Mouse (Mus musculus) MEL-GATA-1-ER (cell line): ENCODE results near the gene Dapk2.
"Not testable (repeated sequence)": the region's sequence is repeated elsewhere in the genome, so short reads cannot be mapped to it uniquely, and the experiment has no call there.

ENCODE experiments used
- DNase-seq: peaks from one replicate; pipeline ENCODE4 v3.0.0-alpha.2; 2012; ENCODE audit warnings: low read depth; ENCODE audit errors: extremely low read depth

Gene Dapk2

DNA sequence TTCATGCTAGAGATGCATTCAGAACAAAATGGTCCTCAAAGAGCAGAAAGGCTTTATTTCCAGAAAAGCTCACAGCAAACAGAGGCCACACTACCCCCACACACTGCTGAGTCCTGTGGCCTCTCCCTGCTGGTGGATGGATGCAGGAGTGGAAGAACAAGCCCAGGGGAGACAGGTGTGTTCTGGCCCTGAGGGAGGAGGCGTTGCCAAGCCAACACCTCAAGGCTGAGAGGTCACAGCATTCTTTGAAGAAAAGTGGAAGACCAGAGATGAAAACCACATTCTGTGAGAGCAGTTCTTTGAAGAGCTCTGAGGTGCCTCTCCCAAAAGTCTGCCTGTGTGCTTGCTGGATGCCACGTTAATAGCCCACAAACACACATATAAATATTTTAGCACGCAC, 116.6 kb downstream of the Dapk2 start:
- DNase-seq: no peak

DNA sequence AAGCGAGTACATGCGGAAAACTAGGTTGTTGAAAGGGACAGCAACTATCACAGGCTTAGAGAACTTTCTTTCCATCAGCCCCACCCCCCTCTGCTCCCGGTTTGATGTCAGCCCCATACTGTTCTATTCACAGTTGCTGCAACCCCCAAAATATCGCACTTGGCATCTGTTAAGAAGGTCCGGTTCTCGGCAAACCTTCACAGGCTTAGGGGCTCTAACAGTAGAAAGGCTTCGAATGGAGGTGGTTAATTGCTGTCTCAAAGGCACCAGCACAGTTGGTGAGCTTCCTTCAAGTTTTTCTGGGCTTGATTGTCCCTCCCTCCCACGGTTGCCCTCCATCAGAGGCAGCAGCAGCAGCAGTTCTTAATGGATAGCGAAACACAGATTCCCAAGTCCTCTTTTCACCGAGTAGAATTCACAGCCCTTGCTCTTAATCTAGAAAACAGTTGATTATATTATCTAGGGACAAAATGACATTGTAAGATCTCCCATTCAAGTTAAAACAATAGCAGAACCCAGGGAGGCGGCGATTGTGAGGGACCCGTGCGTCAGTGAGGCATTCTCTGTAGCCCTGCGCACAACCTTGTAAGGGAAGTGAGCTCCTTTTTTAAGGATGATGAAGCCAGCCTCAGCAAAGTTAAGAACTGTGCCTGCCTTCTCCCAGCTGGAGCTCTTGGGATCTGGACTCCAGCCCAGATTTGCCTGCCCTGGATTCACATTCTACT, 117.4 kb downstream of the Dapk2 start:
- no peak for DNase-seq

- no peak for DNase-seq
Observed at GRCm38 (mm10) chr9:66276062-66276461, 118.0 kb downstream of the Dapk2 start.

GRCm38 (mm10) chr9:66276697-66277385, 118.8 kb downstream of the Dapk2 start:
- DNase-seq: peak; percentile 56

DNA sequence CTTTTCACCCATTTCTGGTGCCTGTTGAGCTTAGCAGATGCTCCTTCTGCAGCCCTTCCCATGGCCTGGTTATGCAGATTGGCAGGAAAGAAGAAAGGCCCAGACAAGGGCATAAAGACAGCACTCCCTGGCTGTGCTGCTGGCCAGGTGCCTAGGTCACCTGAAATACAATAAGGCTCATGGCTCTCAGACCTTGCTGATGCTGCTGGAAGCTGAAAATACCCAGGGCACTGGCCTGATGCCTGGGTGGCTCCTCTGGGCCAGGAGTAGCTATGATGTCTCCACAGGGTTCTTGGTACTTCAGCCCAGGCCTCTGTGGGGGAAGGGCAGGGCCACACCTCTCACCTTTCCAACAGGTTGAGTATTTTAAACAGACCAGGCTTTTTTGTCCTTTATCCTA, 121.6 kb downstream of the Dapk2 start:
- no peak for DNase-seq

- DNase-seq: no peak
Observed at GRCm38 (mm10) chr9:66280496-66280895, 122.5 kb downstream of the Dapk2 start.

DNA sequence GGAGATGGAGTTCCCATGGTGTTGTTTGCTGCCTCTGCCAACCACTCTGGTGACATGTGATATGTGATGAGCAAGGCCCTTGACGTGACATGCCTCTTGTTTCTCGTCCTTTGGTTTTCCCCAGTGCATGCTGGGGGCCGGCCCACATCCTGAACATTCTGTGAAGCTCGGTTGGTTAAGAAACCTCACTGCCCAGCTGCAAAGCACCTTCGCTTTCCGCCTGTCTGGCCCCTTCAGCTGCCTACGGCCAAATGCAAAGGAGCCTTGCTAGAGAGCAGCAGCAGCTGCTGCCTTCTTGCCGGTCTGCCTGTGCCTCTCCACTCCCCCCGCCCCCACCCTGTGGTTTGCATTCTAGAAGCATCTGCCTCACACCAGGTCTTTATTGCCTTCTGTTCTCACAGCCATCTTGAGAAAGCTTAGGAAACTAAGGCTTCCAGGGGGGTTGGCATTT, 123.5 kb downstream of the Dapk2 start:
- DNase-seq: no peak

GRCm38 (mm10) chr9:66282582-66282981, 124.6 kb downstream of the Dapk2 start:
- DNase-seq: no peak

DNA sequence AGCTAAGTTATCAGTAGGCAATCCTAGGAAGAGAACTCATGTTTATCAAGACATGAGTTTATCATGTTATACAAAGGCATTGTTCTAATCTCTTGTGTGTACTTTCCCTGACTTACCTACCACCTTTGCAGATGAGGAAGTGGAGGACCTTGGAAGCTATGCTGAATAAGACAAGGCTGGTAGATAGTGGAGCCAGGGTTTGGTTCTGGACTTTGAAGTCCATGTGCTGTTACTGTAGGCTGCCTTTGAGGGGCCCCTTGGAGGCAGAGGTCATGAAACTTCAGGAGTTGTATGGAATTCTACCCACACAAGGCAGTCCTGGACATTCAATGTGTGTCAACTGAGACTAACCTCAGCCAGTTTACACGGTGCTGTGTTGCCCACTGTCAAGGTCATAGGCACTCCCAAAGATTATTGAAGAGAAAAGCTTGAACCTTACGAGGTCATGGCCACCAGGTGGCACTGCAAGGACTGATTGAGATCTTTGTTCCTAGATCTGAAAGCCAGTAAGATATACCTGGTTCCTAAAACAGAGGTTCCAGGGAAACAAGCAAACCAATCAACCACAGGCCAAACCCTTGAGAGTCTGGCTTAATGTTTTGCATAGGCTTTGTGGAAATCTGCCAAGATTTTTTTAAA, 125.7 kb downstream of the Dapk2 start:
- no peak for DNase-seq

- DNase-seq: not testable (repeated sequence)
Observed at GRCm38 (mm10) chr9:66285241-66285640, 127.2 kb downstream of the Dapk2 start.

GRCm38 (mm10) chr9:66285901-66286300, 127.9 kb downstream of the Dapk2 start:
- DNase-seq: no peak

DNA sequence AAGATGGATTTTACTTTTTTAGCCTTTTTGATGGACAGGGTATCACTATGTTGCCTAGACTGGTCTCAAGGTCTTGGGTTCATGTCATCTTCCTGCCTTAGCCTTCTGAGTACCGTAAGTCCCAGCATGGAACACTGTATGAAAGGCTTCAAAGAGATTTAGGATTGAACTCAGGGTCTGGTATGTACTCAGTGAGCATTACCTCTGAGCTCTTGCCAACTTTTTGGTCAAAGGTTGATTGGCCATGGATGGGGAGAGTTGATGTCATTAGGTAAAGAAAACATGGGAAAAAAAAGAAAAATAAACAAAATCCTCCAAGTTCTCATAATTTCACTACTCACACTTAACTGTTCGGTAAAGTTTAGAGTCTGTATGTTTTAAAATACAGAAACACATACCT, 132.7 kb downstream of the Dapk2 start:
- no peak for DNase-seq

DNA sequence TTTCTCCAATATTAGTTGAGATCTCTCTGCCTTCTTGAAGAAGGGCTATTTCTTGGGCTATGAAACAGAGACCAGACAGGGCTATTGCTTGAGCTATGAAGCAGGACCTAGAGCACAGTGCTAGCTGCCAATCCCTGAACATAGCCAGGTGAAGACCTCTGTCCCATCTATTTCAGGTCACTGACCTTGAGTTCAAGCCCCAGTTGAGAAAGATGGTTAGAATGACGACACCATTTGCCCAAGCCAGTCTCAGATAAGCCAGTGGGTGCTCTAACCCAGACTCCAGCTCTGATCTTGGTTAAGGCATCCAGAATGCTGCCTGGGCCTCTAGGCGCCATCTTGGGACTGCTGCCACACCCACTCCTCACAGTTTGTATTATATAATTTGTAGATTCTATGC, 135.3 kb downstream of the Dapk2 start:
- no peak for DNase-seq

DNA sequence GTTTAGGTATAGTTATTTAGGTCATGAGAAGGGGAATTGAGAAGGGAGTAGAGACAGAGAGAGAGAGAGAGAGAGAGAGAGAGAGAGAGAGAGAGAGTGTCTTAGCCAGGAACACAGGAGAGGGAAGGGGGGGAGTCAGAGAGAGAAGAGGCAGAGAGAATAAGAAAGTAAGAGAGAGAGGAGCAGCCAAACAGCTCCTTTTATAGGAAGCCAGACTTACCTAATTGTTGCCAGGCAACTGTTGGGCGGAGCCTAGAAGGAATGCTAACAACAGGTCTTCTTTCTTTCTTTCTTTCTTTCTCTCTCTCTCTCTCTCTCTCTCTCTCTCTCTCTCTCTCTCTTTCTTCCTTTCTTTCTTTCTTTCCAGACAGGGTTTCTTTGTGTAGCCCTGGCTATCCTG, 136.2 kb downstream of the Dapk2 start:
- DNase-seq: peak; percentile 65

DNA sequence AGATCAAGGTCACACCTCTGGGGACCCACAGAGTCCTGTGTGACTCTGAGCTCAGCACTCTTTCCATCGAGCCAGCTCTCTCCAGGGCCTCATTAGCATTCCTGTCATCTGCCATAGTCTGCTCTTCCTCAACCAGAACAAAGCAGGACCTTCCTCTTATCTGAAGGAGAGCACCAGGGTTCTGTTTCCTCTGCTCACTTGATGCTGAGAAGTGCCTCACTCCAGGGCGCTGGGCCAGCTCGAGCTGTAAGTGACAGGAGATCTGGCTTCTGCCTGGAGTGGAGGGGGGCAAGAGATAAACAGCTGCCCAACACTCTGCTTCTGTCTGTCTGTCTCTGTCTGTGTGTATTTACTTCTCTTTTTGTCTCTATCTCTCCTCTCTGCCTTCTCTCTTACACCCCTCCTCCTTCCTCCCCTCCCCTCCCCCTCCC, 137.0 kb downstream of the Dapk2 start:
- DNase-seq: peak; percentile 100

DNA sequence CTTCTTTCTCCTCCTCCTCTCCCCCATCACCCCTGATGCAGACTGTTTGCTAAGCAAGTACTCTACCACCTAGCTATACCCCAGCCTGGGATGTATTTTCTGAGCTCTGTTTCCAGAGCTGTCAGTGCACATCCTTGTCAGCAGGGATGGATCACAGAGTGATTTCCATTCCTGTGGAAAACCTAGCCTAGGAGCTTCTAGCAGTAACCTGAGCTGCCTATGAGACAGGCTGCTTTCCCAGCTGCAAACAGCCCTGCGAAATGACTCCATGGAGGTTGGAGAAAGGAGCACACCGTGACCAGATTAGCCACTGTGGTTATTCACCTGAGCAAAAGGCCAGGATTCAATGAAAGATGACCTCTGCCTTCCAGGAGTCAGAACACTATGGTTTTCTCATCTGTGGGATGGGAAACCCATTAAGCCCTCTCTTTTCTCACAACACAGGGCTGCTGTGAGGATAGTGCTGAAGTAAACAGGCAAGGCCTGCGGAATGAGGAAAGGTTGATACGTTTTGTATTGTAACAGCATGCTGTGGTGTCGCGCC, 137.6 kb downstream of the Dapk2 start:
- no peak for DNase-seq

DNA sequence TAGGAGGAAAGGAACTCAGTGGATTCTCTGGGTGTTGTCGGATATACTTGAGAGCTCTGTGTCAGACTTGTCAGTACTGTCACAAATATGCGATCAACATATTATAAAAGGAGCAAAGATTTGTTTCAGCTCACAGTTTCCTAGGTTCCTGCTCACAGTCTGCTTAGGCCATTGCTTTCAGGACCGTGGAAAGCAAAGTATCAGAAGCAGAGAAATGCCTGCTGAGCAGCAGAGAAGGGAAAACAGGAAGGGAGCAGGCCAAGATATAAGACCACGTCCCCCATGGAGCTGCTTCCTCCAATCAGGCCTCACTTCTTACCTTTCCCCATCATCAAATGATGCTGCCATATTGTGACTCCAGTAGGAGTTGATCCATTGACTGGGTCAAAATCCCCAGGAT, 140.8 kb downstream of the Dapk2 start:
- DNase-seq: no peak

GRCm38 (mm10) chr9:66300448-66301027, 142.5 kb downstream of the Dapk2 start:
- no peak for DNase-seq

GRCm38 (mm10) chr9:66304320-66305090, 146.5 kb downstream of the Dapk2 start:
- DNase-seq: no peak

- DNase-seq: no peak
Observed at GRCm38 (mm10) chr9:66305121-66306112, 147.4 kb downstream of the Dapk2 start.
